Mouse (Mus musculus) testis, adult 2 months (tissue): ENCODE data around the gene Cttn. TPM values are rescaled to one million over a fixed set of nuclear protein-coding genes. Genes with fewer than 3 reads are reported as not detected.

Experiments
- H3K27ac ChIP-seq: fragments of 200-500 bp; 2 replicates; pipeline ENCODE4 v1.5.1; 2012; ENCODE audit warnings: low read depth, low read length; ENCODE audit not compliant: control insufficient read depth, insufficient read depth
- H3K27me3 ChIP-seq: fragments of 200-500 bp; 2 replicates; pipeline ENCODE4 v1.6.1; 2012; ENCODE audit warnings: mild to moderate bottlenecking, low read length, moderate library complexity; ENCODE audit not compliant: control insufficient read depth, insufficient read depth
- H3K36me3 ChIP-seq: fragments of 200-500 bp; 2 replicates; pipeline ENCODE4 v1.6.1; 2012; ENCODE audit warnings: mild to moderate bottlenecking, low read length; ENCODE audit not compliant: control insufficient read depth, insufficient read depth
- H3K4me1 ChIP-seq: fragments of 200-500 bp; 2 replicates; pipeline ENCODE4 v1.6.1; 2012; ENCODE audit warnings: low read length; ENCODE audit not compliant: control insufficient read depth, insufficient read depth
- H3K4me3 ChIP-seq: fragments of 200-500 bp; 2 replicates; pipeline ENCODE4 v1.5.1; 2012; ENCODE audit warnings: low read depth, mild to moderate bottlenecking, low read length, moderate library complexity, mixed read lengths; ENCODE audit not compliant: control insufficient read depth
- CTCF ChIP-seq: fragments of 200-500 bp; IDR thresholded peaks from 2 replicates; pipeline ENCODE4 v1.5.1; 2012; ENCODE audit warnings: low read depth, mild to moderate bottlenecking, inconsistent platforms, low read length, moderate library complexity; ENCODE audit not compliant: control insufficient read depth, insufficient read depth, insufficient replicate concordance
- POLR2A ChIP-seq: fragments of 200-500 bp; IDR thresholded peaks from 2 replicates; pipeline ENCODE4 v1.6.1; 2012; ENCODE audit warnings: low read depth, mild to moderate bottlenecking, inconsistent platforms, low read length, moderate library complexity; ENCODE audit not compliant: control insufficient read depth
- polyA plus RNA-seq: library from polyadenylated mRNA; depleted of rRNA; stranded (reverse); fragments of >200 nt; gene quantifications from 2 replicates; pipeline ENCODE4 v1.2.3, GENCODE M21; 2012

Gene Cttn
- polyA plus RNA-seq, 1 experiment = 33.3 TPM

- H3K4me1 ChIP-seq = peaks cover 13% of the 10 kb centered on the region
- no peaks in the 10 kb centered on the region for H3K36me3 ChIP-seq
- no peak for TF ChIP-seq CTCF
- TF ChIP-seq POLR2A = no peak
- no peak overlapping the region for H3K4me3 ChIP-seq
- H3K27me3 ChIP-seq = no peaks in the 10 kb centered on the region
- H3K27ac ChIP-seq = no peak overlapping the region
These were observed 1.6 kb downstream of the Cttn start for GRCm38 (mm10) chr7:144469181-144469641.

GRCm38 (mm10) chr7:144468741-144469140, 2.1 kb downstream of the Cttn start:
- no peaks in the 10 kb centered on the region for H3K36me3 ChIP-seq
- no peak for TF ChIP-seq CTCF
- no peak for TF ChIP-seq POLR2A
- H3K4me1 ChIP-seq = peaks cover 13% of the 10 kb centered on the region
- H3K27ac ChIP-seq = no peak overlapping the region
- no peak overlapping the region for H3K4me3 ChIP-seq
- H3K27me3 ChIP-seq = no peaks in the 10 kb centered on the region

- Histone ChIP-seq H3K27ac (no peak overlapping the region), H3K36me3 (peaks cover 2% of the 10 kb centered on the region; the same call in 1 of the 2 replicates), H3K27me3 (no peaks in the 10 kb centered on the region), H3K4me1 (no peaks in the 10 kb centered on the region), H3K4me3 (no peak overlapping the region)
- TF ChIP-seq POLR2A (no peak), CTCF (no peak)
These were observed 8.2 kb downstream of the Cttn start for GRCm38 (mm10) chr7:144462577-144462976.

GRCm38 (mm10) chr7:144461246-144461902, 9.4 kb downstream of the Cttn start:
- H3K36me3 ChIP-seq = peaks cover 2% of the 10 kb centered on the region; the same call in 1 of the 2 replicates
- no peaks in the 10 kb centered on the region for H3K4me1 ChIP-seq
- no peak overlapping the region for H3K27ac ChIP-seq
- no peak for TF ChIP-seq CTCF
- no peak for TF ChIP-seq POLR2A
- no peaks in the 10 kb centered on the region for H3K27me3 ChIP-seq
- H3K4me3 ChIP-seq = no peak overlapping the region

- no peaks in the 10 kb centered on the region for H3K4me1 ChIP-seq
- H3K27me3 ChIP-seq = no peaks in the 10 kb centered on the region
- no peak overlapping the region for H3K27ac ChIP-seq
- H3K36me3 ChIP-seq = peaks cover 2% of the 10 kb centered on the region; the same call in 1 of the 2 replicates
- no peak overlapping the region for H3K4me3 ChIP-seq
- no peak for TF ChIP-seq CTCF
- TF ChIP-seq POLR2A = no peak
These were observed 11.9 kb downstream of the Cttn start for GRCm38 (mm10) chr7:144458881-144459280.

GRCm38 (mm10) chr7:144450661-144451060, 20.1 kb downstream of the Cttn start:
- H3K4me1 ChIP-seq = no peaks in the 10 kb centered on the region
- H3K4me3 ChIP-seq = no peak overlapping the region
- H3K27ac ChIP-seq = no peak overlapping the region
- H3K27me3 ChIP-seq = no peaks in the 10 kb centered on the region
- peaks cover 3% of the 10 kb centered on the region; the same call in 1 of the 2 replicates for H3K36me3 ChIP-seq
- no peak for TF ChIP-seq POLR2A
- TF ChIP-seq CTCF = no peak

- Histone ChIP-seq H3K4me1 (no peaks in the 10 kb centered on the region), H3K4me3 (no peak overlapping the region), H3K36me3 (peaks cover 3% of the 10 kb centered on the region; the same call in 1 of the 2 replicates), H3K27me3 (no peaks in the 10 kb centered on the region), H3K27ac (no peak overlapping the region)
- TF ChIP-seq CTCF (no peak), POLR2A (no peak)
These were observed 20.9 kb downstream of the Cttn start for GRCm38 (mm10) chr7:144449637-144450570.
